Mouse (Mus musculus): ENCODE data around the gene Srrt.
"Not testable (repeated sequence)": the region's sequence is repeated elsewhere in the genome, so short reads cannot be mapped to it uniquely, and the experiment has no call there.

Srrt gene

DNA sequence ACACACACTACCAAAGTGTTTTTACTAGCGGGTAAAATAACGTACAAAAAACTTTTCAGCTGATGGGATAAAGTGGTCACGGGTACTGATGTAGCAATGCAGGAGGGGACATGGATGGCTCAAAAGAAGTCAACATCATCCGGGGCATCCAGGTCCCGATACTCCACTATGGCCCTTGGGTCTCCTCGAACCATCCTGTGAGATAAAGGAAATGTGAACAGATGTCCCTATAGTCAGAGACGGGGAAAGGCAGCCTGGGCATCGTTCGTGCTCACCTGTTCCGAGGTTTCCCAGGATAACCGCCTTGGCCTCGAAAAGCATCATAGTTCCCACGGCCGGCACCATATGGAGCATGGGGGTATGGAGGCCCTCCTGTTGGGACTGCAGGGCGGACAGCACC, 11.8 kb downstream of the Srrt start:
- DNase-seq, result no peak

DNA sequence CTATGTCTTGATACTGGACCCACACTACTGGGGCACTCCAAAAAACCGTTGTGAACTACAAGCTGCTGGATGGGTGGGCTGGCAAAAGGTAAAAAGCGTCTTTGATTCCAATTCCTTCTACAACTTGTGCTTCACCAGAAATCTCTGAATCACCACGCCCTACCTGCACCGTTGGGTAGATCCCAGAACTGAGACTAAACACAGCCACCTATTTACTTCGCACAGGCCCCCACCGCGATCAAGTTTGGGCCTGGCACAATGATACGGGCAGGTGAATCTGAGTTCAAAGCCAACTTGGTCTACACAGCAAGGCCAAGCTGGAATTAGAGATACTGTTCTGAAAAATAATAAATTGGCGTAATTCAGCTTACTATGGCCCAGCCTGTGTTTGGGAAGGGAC, 12.2 kb downstream of the Srrt start:
- DNase-seq, result no peak

DNA sequence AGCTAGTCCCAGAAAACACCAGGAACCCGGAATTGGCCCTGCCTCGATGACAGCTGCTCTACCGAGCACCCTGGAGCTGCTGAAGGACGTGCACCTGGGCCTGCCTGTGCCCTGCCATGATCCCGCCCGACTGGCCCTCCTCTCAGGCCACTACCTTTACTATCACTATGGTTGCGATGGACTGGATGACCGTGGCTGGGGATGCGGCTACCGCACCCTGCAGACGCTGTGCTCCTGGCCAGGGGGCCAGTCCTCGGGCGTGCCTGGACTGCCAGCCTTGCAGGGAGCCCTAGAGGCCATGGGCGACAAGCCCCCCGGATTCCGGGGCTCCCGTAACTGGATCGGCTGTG, 12.8 kb downstream of the Srrt start:
- no peak for DNase-seq

DNA sequence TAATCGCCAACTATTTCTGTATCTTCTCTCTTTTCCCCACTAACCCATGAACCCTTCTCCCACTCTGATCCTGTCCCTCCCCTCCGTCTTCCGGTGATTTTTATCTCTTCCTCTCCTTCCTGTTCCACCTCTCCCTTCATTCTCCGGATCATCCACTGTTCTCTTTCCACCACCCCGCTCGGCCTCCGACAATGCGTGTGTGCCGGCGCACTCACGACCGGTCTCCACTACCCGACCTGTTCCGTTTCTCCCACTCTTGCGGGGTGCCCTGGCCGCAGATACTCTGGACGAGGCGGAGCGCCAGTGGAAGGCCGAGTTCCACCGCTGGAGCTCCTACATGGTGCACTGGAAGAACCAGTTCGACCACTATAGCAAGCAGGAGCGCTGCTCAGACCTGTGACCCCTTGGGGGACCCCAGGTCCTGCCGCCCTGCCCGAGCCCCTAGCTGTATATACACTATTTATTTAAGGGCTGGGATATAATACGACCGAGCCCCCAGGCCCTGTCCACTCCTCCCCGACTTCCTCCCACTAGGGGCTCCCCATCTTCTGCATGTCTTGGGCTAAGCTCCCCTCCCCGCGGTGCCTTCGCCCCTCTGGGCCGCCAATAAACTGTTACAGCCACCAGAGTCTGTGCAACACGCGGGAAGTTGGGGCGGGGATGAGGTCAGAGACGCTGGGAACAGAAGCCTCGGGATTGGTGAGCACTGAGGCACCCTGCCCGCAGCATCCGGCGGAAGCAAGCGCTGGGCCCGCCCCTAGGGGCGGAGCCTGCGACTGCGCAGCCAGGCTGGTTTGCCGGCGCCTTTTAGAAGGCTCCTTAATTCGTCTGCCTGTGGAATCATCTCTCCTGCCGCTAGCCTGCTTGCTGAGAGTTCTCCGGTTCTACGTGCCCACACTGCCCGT, 13.4 kb downstream of the Srrt start, which contains the start of gene Ufsp1:
Gene Ufsp1 (plus strand): TSS at position 791 of the 905 bp plus-strand sequence.
- DNase-seq, result peak; percentile 97

DNA sequence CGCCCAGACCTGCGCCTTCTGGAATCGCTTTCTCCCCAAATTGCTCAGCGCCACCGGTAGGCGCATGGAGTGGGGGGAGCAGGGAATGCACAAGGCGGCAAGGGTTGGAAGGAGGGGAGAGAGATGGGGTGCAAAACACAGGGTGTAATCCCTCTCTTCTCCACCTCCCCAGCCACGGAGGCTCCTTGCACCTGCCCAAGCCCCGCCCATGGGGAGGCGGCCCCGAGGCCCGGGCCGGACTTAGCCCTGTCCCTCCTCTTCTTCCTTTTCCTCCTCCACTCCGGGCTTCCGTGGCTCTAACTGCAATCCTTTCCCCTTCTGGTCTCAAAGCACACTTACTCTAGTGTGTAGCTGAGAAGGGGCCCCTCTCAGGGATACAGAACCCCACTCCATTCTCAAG, 14.2 kb downstream of the Srrt start:
- peak; percentile 90 for DNase-seq

DNA sequence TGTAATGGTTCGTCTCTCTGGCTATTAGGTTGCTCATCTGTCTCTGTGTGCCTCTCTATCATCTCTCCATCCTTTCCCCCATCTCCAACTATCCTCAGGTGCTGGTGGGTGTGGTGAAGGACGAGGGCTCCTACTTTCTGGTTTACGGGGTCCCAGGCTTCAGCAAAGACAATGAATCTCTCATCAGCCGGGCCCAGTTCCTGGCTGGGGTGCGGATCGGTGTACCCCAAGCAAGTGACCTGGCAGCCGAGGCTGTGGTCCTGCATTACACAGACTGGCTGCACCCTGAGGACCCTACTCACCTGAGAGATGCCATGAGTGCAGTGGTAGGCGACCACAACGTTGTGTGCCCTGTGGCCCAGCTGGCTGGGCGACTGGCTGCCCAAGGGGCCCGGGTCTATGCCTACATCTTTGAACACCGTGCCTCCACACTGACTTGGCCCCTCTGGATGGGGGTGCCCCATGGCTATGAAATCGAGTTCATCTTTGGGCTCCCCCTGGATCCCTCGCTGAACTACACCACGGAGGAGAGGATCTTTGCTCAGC, 16.0 kb downstream of the Srrt start:
- no peak for DNase-seq

DNA sequence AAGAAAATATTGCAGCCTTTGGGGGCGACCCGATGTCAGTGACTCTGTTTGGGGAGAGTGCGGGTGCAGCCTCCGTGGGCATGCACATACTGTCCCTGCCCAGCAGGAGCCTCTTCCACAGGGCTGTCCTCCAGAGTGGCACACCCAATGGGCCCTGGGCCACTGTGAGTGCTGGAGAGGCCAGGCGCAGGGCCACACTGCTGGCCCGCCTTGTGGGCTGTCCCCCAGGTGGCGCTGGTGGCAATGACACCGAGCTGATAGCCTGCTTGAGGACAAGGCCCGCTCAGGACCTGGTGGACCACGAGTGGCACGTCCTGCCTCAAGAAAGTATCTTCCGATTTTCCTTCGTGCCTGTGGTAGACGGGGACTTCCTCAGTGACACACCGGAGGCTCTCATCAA, 16.8 kb downstream of the Srrt start:
- peak; percentile 84 for DNase-seq

DNA sequence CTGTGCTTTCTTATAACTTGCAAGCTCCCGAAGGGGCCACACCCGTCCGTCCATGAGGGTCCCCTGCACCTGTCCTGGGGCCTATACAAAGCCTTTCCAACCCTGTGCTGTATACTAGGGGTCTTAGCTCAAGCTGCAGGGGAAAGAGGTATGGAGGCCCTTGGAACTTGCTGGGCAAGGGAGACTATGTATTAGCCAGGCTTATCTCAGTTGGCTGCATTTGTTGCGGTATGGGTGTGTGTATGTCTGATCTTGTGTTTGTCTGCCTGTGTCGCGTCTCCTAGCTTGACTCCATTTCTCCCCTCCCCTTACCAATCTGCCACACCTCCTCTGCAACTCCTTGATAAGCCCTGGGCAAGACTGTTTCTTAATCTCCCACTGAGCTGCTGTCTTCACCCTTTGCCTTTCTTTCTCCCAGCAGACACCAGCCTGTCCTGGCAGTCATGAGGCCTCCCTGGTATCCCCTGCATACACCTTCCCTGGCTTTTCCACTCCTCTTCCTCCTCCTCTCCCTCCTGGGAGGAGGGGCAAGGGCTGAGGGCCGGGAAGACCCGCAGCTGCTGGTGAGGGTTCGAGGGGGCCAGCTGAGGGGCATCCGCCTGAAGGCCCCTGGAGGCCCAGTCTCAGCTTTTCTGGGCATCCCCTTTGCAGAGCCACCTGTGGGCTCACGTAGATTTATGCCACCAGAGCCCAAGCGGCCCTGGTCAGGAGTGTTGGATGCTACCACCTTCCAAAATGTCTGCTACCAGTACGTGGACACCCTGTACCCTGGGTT, 17.7 kb downstream of the Srrt start:
- DNase-seq, result no peak

DNA sequence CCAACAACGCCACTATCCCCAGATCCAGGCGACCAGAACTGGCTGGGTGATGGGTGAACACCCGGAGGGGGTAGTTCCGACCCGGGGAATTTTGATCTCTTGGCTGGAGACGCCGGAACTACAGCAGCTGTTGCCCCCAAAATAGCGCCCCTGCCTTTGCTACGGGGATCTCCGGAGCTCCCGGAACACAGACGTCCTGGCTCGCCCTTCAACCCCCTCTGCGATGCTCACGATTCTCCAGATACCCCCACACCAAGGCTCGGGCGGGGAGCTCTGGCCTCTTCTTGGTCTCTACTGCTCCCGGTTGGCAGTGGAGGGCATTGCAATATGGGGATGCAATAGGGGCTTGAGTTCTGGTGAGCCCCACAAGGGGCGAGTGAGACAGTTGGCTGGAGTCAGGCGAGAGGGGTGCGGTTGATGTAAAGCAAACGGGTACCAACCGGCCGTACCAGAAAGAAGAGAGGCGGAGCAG, 18.4 kb downstream of the Srrt start:
- DNase-seq, result peak; percentile 64

DNA sequence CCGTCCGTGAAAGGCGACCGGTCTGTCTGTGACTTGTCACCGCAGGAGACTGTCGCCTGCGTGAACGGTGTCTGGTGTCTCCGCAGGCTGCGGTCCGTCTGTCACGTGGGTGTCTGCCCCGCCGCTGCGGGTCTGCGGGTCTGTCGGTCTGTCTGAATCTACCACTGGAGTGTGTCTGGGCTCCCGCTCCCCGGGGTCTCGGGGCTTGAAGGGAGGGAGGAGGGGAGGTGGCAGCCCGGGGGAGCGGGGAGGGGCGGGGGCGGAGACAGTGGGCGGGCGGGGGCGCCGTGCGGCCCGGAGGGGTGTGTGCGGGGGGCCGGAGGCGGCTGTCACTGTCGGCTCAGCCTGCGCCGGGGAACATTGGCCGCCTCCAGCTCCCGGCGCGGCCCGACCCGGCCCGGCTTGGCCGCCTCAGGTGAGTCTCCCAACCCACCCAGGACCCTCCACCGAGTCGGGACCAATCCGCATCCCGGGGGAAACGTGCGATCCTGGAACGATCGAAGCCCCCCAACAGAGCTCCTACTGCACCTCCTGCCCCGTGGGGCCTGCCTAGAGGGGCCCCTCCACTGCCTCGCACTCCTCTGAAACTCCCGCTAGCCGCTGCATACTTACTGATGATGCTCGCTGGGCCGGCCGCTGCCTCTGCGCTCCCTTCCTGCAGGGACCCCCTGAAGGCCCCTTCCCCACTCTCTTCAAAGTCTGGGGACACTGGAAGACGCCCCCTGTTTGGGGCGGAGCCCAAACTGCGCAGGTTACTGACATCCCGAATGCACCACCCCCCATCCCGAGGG, 19.3 kb downstream of the Srrt start:
- peak; percentile 50 for DNase-seq

DNA sequence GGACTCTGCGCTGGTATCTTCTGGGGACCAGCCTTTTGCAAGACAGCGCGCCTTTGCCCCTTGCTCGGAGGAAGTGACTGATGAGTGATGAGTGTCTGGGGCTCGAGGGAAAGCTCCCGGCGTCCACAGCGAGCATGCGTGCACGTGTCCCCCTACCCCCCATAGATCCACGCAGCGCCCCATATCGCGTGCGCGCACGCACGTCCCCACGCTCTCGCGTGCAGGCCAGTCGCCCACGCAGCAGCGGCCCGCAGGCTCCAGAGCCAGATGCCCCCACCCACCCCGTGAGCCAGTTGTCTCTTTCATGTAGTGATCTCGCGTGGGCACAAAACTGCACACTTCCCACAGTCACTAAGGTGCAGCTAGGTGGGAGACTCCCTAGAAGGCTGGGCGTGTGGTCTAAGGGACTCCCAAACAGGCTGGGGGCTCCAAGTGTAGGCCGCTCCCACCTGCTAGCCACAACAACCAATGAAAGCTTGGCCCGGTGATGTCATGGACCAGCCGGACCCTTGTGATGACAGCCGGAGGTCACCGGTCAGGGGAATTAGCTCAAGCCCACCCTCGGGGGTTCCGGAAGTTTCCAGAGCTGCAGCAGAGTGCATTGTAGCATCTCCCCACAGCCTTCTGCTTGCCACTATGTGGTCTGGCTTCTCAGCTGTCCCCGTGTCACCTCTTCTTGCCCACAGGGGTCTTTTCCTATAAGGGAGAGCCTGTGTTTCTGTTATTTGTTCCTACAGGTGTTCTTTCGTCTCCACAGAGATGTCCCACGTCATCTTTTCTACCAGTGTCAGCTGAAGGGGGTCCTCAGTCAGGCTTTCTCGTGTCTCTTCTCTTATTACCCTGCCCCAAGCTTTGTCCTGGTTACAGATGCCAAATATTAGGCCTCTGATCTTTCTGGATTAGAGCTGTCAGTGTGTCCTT, 20.2 kb downstream of the Srrt start, which contains the start of gene Ache:
Gene Ache (plus strand): TSS at position 488 of the 921 bp plus-strand sequence.
- peak; percentile 43 for DNase-seq

DNA sequence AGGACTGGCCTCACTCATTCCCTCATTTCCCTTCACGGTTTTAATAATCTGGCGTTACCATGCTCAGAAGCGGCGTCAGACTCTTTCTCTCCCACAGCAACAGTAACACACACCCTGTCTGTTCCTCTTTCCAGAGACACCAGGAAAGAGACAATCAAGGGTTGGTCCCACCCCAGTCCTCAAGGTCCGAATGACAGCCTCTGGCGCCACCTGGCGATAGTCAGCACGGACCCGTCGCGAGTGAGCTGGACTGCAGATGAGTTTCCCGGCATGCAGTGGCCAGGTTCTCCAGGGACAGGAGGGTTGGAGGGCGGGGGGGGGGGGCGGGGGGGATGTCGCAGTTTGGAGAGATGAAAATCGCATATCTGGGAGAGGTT, 20.8 kb downstream of the Srrt start:
- peak; percentile 94 for DNase-seq

DNA sequence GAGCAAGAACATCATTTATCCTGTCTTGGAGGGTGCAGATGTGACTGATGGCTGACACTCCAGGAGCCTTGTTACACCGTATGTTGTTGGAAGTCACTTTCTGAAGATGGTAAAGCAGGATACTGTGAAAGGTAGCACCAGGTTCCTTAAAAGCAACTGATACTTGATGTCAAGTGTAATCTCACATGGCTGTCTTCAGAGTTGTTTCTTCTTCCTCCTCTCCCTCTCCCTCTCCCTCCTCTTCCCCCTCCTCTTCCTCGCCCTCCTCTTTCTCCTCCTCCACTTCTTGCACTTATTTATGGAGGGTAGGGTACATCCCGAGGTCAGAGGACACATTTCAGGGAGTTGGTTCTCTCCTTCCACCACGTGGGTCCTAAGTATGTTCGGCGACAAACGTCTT, 21.5 kb downstream of the Srrt start:
- no peak for DNase-seq

DNA sequence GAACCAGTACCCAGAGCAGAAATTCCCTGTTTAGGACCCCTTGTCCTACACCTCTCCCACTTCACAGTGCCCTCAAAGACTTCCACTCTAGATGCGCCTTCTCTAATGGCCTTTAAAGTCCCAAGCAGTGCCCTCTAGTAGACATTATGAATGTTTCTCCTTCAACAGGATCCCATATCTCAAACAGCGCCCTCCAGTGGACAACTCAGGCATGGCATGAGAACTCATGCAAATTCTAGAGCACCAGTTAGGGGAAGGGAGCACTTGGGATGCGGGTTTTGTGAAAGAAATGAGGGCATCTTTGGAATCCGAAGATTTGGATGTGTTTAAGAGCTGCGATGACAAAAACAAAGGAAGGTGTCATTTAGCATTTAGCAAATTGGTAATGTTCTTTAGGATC, 22.4 kb downstream of the Srrt start:
- DNase-seq, result peak; percentile 62

DNA sequence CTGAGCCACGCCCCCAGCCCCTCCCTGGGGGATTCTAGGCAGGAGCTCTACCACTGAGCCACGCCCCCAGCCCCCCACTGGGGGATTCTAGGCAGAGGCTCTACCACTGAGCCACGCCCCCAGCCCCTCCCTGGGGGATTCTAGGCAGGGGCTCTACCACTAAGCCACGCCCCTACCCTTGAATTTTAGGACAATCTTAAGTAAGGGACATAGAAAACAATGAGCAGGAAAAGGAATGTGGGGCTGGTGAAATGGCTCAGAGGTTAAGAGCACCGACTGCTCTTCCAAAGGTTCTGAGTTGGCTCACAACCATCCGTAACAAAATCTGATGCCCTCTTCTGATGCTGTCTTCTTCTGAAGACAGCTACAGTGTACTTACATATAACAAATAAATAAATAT, 23.1 kb downstream of the Srrt start:
- DNase-seq, result not testable (repeated sequence)

DNA sequence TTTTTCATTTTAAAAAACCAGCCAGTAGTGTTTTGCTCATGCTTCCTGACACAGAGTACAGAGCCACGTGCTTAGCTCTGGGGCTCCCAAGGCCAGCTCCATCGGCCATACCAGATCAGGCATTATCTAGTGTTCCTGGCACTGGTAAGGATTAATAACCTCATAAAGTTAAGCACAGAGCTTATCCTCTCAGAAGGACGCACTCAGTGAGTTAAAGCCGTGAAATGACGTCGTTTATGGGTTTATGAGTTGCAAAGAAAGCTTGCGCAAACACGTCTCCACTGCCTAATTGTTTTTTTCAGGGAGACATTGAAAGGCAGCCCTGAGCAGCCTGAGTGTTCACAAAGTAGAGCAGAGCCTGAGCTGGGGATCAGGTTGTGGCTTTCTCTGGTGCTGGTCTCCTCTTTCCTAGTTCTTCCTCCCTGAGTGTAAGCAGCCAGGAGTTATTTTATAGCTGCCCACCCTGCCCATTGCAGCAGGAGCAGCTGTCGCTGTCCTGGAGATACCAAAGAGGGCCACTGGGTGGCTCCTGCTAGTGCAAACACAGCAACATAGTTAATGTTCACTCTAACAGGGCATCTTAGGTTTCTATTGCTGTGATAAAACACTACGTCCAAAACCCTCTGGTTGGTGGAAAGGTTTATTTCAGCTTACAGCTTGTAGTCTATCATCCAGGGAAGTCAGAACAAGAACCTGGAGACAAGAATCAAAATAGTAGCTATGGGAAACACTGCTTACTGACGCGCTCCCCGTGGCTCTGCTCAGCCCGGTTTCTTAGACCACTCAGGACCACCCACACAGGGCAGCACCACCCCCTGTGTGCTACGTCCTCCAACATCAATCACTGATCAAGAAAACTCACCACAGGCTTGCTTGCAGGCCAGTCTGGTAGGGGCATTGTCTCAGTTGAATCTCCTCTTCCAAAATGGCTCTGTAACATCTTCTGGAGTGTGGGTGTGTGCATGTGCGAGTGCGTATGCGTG, 29.8 kb downstream of the Srrt start:
- peak; percentile 70 for DNase-seq

DNA sequence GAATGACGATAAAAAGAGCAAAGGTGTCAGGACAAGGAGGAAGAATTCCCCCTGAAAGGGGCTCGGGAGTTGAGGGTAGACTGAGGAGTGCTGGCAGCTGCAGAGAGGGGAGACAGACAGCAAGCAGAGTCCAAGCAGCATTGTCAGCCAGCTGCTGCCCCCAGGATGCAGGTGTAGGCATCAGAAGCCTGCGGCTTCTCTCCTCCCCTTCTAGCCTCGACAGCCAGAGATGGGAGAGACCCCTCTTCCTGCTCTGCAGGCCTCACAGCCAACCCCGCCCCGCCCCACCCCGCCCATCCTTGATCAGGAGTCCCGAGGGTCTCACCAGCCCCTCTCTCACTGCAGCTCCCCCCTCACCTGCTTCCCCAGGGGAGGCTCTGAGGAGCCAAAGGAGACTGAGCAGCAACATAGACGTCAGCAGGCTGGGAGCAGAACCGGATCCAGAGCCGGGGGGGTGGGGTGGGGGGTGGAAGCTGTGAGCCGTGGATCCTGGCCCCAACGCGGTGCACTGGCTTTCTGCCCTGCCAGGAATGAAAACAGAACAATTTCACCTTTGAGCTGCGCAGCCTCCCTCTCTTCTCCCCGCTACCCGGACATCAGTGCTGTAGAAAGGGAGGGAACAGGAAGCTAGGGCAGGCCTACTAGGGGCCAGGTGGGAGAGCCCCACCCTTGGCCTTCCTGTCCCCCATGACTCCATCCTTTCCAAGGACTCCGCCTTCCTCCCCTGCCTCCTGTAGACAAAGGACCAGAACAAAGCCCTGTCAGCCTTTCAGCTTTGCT, 39.2 kb downstream of the Srrt start:
- peak; percentile 49 for DNase-seq

DNA sequence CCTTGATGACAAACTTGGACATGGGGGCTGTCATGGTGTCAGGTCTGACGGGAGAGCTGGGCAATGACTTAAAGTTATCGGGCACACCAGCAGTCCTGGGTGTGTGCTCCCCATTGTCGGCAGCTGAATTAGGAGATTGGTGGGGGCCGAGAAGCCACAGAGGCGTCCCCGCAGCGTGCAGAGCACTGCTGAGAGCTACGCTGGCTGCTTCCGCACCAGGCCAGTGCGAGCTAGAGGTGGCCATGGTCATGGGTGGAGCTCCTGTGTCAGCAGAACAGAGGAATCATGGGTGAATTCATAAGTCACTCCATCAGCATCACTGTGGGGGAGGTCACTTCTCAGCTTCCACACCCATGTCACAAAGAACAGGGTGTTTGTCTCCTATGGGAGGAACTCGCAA, 42.7 kb downstream of the Srrt start:
- no peak for DNase-seq

DNA sequence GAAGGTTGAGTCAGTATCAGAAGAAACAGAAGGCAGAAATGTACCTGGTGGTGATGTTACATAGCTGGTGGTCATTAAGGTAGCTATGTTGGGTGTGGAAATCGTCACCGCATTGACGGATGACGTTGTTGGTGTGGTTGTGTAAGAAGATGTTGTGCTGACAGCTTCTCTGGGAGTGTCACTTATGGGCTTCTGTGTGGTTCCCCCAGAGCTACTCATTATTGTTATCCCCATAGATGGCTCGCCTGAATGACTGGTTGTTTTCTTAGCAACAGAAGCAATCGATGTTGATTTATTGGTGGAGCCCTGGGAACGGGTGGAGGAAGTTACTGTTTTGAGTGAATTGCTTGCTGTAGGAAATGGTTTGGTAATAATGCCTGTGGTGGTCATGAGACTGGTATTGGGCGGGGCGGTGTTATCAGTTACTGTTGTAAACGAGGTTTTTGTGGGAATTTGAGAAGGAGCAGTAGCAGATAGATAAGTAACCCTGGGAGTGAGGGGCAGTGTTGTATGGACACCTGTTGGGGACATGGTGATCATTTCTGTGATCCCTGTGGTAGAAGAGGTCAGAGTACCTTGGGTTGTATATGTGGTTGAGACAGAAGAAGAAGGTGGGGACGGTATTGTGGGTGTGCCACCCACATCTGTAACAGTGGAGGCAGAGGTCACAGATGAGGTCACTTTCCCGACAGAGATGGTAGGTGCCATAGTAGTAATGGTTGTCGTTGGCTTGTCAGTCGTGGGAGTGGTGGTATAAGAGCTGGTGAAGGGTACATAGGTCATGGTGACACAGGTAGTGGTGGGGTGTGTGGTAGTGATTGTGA, 43.4 kb downstream of the Srrt start:
- DNase-seq, result no peak
